Mouse (Mus musculus): ENCODE results near the gene Entpd1. TPM values are rescaled to one million over a fixed set of nuclear protein-coding genes. Genes with fewer than 3 reads are reported as not detected.
"Not testable (repeated sequence)": the region's sequence is repeated elsewhere in the genome, so short reads cannot be mapped to it uniquely, and the experiment has no call there.

The Entpd1 gene
- 0.89 TPM in 1 of 2 replicates, not detected in the other for total RNA-seq (2014; fragmentation: Nextera tagmentation)
- total RNA-seq (2017): 0.09 and 4.6 TPM in 2 replicates

GRCm38 (mm10) chr19:40611830-40612506 is at the start of gene Entpd1, which contains the start of gene Tctn3:
Entpd1 (plus strand) TSS chr19:40612366.
Tctn3 (minus strand) TSS chr19:40612233.
- ATAC-seq (replicated peaks; ENCODE audit: low FRiP score, low TSS enrichment, poor library complexity, severe bottlenecking): peak; percentile 99

DNA sequence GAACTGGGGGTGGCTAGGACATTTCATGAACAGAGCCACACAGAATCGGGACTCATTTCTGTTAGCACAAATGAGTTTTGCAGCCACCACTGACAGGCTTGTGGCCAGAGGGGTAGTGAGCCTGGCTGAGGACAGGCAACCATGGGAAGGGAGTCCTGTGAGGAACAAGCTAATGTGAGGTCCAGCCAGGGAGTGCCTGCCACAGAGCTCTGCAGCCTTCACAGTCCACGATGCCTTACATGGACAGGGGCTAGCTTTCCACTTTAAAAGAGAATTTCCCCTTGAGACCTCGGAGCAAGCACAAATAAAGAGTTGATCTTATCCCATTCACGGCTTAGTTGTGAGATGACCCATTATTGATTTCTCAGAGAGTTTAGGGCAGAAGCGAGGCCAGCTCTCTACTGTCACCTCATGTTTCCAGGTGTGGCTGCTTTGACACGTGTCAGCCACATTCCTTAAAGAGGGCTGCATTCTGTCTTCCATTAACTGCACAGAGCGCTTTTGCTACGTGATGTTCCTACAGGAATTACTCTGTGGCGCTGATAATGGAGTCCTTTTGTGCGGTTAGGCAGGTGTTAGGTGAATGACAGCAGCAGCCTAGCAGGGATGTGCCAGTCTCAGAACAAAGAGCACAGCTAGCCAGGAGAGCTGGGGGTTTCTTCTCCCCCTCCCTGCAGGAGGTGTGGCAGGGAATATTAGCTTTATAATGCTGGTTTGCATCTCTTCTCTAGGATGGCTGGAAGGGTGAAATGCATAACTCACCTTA is 48.1 kb upstream of the Entpd1 start:
- no peak for ATAC-seq (replicated peaks; ENCODE audit: low FRiP score, low TSS enrichment, poor library complexity, severe bottlenecking)

DNA sequence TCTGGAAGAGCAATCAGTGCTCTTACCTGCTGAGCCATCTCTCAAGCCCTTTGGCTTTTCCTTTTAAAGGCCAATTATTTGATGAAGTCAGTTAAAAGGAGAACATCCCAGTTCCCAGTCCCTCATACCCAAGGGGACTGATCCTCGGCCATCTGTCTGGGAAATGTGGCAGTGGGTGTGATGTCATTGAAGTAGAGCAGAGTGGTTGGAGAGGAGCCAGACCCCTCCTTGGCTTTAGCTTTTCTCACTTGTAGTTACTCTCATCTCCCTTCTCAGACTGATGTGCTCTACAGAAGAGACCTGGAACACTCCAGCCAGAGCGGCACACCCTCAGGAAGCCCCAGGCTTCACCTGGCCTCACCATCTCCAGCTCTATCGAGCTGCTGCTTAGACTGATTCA is 44.5 kb upstream of the Entpd1 start:
- no peak for ATAC-seq (replicated peaks; ENCODE audit: low FRiP score, low TSS enrichment, poor library complexity, severe bottlenecking)

DNA sequence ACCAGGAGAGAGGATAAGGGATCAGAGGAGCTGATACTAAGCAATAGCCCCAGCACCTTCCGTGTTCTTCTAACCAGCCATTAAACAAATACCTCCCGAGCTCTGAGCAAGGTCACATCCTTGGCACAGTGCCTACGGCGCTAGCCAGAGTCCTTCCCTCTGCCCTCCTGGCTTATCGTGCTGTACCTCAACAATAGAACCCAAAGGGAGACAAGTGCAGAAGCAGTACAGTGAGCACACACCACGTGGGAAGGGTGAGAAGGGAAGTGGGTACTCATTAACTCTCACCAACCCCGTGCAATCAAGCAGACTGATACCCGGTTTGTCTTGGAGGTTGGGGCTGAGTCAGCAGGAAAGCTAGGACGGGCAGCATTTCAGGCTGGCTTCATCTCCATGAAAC is 41.4 kb upstream of the Entpd1 start:
- no peak for ATAC-seq (replicated peaks; ENCODE audit: low FRiP score, low TSS enrichment, poor library complexity, severe bottlenecking)

DNA sequence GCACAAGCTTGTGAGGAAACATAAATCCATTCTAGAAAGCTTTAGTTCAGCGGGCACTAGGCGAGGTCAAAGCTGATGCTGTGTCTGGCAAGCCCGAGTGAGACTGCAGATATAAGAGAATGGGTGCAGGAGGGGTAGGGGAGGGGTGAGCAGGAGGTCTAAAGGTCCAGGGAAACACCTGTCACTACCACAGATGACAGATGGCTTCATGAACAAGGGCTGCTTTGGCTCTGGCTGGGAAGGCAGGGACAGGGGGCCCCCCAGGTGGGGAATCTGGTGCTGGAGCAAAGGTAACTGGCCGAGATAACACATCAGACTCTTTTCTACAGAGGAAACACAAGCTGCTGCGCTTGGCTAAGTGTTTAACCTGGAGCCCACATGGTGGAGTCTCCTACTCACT is 36.7 kb upstream of the Entpd1 start:
- ATAC-seq (replicated peaks; ENCODE audit: low FRiP score, low TSS enrichment, poor library complexity, severe bottlenecking): no peak

- ATAC-seq (replicated peaks; ENCODE audit: low FRiP score, low TSS enrichment, poor library complexity, severe bottlenecking): no peak; the same call in 1 of the 2 replicates
These were observed 31.3 kb upstream of the Entpd1 start for GRCm38 (mm10) chr19:40580902-40581301.

DNA sequence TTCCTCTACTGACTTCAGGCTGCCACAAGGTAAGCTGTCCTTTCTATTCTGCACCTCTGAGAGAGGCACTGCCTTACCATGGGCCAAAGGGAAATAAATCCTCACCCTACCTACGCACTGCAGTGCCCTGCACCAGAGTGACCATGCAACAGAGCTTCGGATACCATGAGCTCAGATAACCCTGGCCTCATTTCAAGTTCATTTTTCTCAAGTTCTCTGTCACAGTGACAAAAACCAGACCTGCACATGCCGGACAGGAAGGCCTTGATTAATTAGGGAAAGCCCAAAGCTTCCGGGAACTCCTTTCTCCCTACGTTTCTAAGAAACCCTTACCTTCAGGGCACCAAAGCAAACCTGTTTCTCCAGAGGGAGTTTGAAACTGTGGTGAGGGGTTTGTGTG is 30.5 kb upstream of the Entpd1 start:
- ATAC-seq (replicated peaks; ENCODE audit: low FRiP score, low TSS enrichment, poor library complexity, severe bottlenecking): no peak

GRCm38 (mm10) chr19:40586908-40587307 is 25.3 kb upstream of the Entpd1 start:
- peak; percentile 45 for ATAC-seq (replicated peaks; ENCODE audit: low FRiP score, low TSS enrichment, poor library complexity, severe bottlenecking)

- peak; percentile 31 for ATAC-seq (replicated peaks; ENCODE audit: low FRiP score, low TSS enrichment, poor library complexity, severe bottlenecking)
These were observed 24.5 kb upstream of the Entpd1 start for GRCm38 (mm10) chr19:40587491-40588292.

- ATAC-seq (replicated peaks; ENCODE audit: low FRiP score, low TSS enrichment, poor library complexity, severe bottlenecking): peak; percentile 82
These were observed 23.9 kb upstream of the Entpd1 start, which contains the start of gene Aldh18a1 for GRCm38 (mm10) chr19:40588293-40588654. Aldh18a1 (minus strand) TSS chr19:40588463.

GRCm38 (mm10) chr19:40588847-40589529 is 23.2 kb upstream of the Entpd1 start:
- ATAC-seq (replicated peaks; ENCODE audit: low FRiP score, low TSS enrichment, poor library complexity, severe bottlenecking): peak; percentile 68

DNA sequence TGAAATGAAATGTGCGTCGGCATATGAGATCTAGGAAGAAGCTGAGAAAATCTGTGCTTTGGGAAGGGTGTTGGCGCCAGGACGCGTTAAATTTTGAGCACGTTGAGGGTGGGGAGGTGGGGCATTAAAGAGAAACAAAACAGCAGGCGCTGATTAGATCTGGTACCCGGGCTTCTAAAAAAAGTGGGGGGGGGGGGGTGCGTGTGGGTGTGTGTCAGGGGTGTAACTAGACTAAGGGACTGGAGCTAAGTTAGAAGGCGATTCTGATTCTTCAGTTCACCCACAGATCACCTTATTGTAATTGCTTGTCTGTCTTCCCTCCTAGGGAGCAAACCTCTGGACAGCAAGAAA is 22.7 kb upstream of the Entpd1 start:
- 0 out of 2 replicates have a peak, but pooled peaks have one; percentile 2 for ATAC-seq (replicated peaks; ENCODE audit: low FRiP score, low TSS enrichment, poor library complexity, severe bottlenecking)

GRCm38 (mm10) chr19:40595231-40595630 is 16.9 kb upstream of the Entpd1 start:
- ATAC-seq (replicated peaks; ENCODE audit: low FRiP score, low TSS enrichment, poor library complexity, severe bottlenecking): no peak

DNA sequence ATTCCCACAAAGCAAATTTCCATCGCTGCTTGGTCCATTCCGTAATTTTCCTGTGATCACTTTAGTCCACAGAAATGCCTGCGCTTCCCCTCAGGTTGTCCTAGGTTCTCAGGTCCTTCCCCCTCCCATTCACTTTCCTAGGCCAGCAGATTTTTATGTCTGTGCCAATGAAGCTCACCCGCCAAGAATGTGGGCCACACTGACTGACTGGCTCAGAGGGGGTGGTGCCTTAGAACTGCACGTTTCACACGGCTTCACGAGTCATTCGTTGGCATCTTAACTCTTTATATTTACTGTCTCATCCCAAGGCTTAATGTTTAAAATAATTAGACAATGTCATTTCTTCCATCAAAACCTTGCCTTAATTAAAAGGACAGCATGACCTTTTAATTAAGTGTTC is 16.3 kb upstream of the Entpd1 start:
- ATAC-seq (replicated peaks; ENCODE audit: low FRiP score, low TSS enrichment, poor library complexity, severe bottlenecking): no peak

GRCm38 (mm10) chr19:40600846-40601245 is 11.3 kb upstream of the Entpd1 start:
- ATAC-seq (replicated peaks; ENCODE audit: low FRiP score, low TSS enrichment, poor library complexity, severe bottlenecking): not testable (repeated sequence)

DNA sequence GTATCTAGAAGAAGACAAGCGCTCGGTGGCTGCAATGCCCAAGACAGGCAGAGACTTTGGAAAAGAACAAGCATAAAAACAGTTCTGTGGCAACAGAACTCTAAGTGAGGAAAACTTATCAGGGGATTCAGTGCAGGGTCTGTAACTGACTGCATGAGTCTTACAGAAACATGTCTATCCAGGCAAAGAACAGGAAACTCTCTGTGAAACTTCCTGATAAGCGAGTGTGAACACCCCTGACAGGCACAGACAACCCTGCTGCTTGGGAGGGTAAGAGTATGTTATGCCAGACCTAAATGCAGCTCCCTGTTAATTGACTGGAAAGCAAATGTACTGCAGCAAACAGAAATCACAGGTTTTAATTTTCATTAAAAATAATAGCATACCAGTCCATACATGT is 10.3 kb upstream of the Entpd1 start:
- 0 out of 2 replicates have a peak, but pooled peaks have one; percentile 43 for ATAC-seq (replicated peaks; ENCODE audit: low FRiP score, low TSS enrichment, poor library complexity, severe bottlenecking)

- ATAC-seq (replicated peaks; ENCODE audit: low FRiP score, low TSS enrichment, poor library complexity, severe bottlenecking): peak; percentile 54; the same call in 1 of the 2 replicates
These were observed 7.0 kb upstream of the Entpd1 start for GRCm38 (mm10) chr19:40605189-40605588.

- no peak for ATAC-seq (replicated peaks; ENCODE audit: low FRiP score, low TSS enrichment, poor library complexity, severe bottlenecking)
These were observed 4.5 kb upstream of the Entpd1 start for GRCm38 (mm10) chr19:40607676-40608075.

DNA sequence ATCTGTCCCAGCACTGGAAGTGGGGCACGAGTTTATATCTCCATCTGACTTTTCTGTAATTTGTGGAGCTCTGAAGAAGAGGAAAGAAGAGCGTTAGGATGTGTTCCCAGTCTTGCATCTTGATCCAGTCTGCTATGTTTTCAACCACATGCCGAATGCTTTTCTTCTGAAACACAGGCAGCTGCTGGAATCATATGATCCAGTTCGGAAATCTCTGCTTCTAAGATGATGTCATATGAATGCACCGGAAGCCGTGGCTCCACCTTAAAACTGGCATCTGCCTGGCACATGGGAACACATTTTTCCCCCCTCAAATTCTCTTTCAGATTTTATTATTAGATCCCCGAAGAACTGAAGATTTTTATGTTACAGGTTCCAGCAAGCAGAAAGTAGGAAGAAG is 2.6 kb downstream of the Entpd1 start:
- ATAC-seq (replicated peaks; ENCODE audit: low FRiP score, low TSS enrichment, poor library complexity, severe bottlenecking): no peak

Data from megakaryocyte-erythroid progenitor cell, adult 5-6 weeks (primary cell).